Comparison of ENCODE assay signal across 8 mouse cellular contexts in the genomic region with DNA sequence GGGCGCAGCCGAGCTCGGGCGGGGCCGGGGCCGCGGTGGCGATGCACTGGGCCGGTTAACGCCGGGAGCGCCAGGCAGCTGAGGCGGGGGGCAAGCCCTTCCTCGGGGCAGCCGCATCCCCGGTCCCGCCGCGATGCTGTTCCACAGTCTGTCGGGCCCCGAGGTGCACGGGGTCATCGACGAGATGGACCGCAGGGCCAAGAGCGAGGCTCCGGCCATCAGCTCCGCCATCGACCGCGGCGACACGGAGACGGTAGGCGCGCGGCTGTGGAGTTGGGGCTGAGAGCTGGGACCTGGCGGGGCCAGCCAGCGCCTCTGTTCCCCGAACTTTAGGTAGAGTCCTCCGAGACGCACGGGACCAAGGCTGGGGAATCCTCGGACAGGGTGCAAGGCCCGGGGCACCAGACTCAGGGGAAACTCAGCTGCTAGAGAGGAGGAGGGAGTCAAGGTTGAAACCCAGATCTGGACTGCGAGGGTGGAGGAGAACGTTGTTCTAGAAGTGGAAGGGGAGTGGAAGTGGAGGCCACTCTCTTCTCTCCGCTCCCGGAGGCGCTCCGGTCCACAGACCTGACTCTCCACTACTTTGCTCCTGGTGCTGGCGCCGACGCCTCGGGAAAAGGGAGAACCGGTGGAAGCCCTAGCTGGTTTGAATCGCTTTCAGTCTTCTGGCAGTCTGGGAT. TPM values are rescaled to one million over a fixed set of nuclear protein-coding genes. Genes with fewer than 3 reads are reported as not detected.
DNase-seq lines count a peak whose midpoint lies in the region; ATAC-seq and TF ChIP-seq lines count a peak whose summit lies in the region.

No protein-coding gene starts in this region.

- TF ChIP-seq CTCF in liver, adult 2 months (IDR thresholded peaks at IDR 0.05; ENCODE audit: low read depth, low read length) = no peak

- peaks cover 4% of the 10 kb centered on the region for H3K4me1 ChIP-seq in liver, adult 2 months (ENCODE audit: control insufficient read depth, insufficient read depth, low read length)
- H3K4me1 ChIP-seq in hindbrain, embryonic 14.5 days (replicated peaks; ENCODE audit: control insufficient read depth, insufficient read depth, low read length) = peaks cover 5% of the 10 kb centered on the region; the same call in 1 of the 2 replicates
- peaks cover 15% of the 10 kb centered on the region for H3K4me1 ChIP-seq in midbrain, embryonic 16.5 days (ENCODE audit: control insufficient read depth, insufficient read depth, low read length)

- H3K9me3 ChIP-seq in hindbrain, embryonic 14.5 days (ENCODE audit: control insufficient read depth, low read length) = no peaks in the 10 kb centered on the region
- H3K9me3 ChIP-seq in midbrain, embryonic 16.5 days (replicated peaks; ENCODE audit: control insufficient read depth, low read length, poor library complexity, severe bottlenecking) = no peaks in the 10 kb centered on the region

- peak overlapping the region; percentile 57 for H3K9ac ChIP-seq in liver, adult 2 months (ENCODE audit: low read depth, low read length)
- H3K9ac ChIP-seq in hindbrain, embryonic 14.5 days = peak overlapping the region; percentile 46
- peak overlapping the region; percentile 77 for H3K9ac ChIP-seq in midbrain, embryonic 16.5 days (ENCODE audit: low read depth, low read length)

- H3K27me3 ChIP-seq in liver, adult 2 months (ENCODE audit: control insufficient read depth, insufficient read depth, low read length) = peaks cover 45% of the 10 kb centered on the region
- peaks cover 98% of the 10 kb centered on the region for H3K27me3 ChIP-seq in hindbrain, embryonic 14.5 days (ENCODE audit: control insufficient read depth, insufficient read depth, low read length)
- H3K27me3 ChIP-seq in midbrain, embryonic 16.5 days (ENCODE audit: control insufficient read depth, insufficient read depth, low read depth, low read length) = peaks cover 11% of the 10 kb centered on the region

- H3K36me3 ChIP-seq in liver, adult 2 months (ENCODE audit: control insufficient read depth, insufficient read depth, low read length) = no peaks in the 10 kb centered on the region
- no peaks in the 10 kb centered on the region for H3K36me3 ChIP-seq in hindbrain, embryonic 14.5 days (replicated peaks; ENCODE audit: control insufficient read depth, insufficient read depth)
- no peaks in the 10 kb centered on the region for H3K36me3 ChIP-seq in midbrain, embryonic 16.5 days (ENCODE audit: control insufficient read depth, insufficient read depth, low read length)

- no peaks in the 10 kb centered on the region for H3K79me2 ChIP-seq in liver, adult 2 months (ENCODE audit: control insufficient read depth, insufficient read depth, low read length)

- H3K4me3 ChIP-seq in liver, adult 2 months (ENCODE audit: insufficient read depth, low read depth, low read length) = peak overlapping the region; percentile 54
- peak overlapping the region; percentile 38 for H3K4me3 ChIP-seq in hindbrain, embryonic 14.5 days (replicated peaks; ENCODE audit: low read length)
- H3K4me3 ChIP-seq in midbrain, embryonic 16.5 days (ENCODE audit: low read depth, low read length) = peak overlapping the region; percentile 57

- peak overlapping the region; percentile 18; the same call in 1 of the 2 replicates for H3K27ac ChIP-seq in liver, adult 2 months (replicated peaks; ENCODE audit: insufficient read depth, low read depth, low read length)
- H3K27ac ChIP-seq in hindbrain, embryonic 14.5 days = peak overlapping the region; percentile 81
- peak overlapping the region; percentile 90 for H3K27ac ChIP-seq in midbrain, embryonic 16.5 days (ENCODE audit: low read length)

- TF ChIP-seq POLR2A in liver, adult 2 months (IDR thresholded peaks at IDR 0.05; ENCODE audit: extremely low read depth, insufficient read depth, low read length) = no peak

- DNase-seq in liver, adult 2 months (ENCODE audit: extremely low read depth, low read depth, low spot score) = no peak
- no peak for DNase-seq in liver
- DNase-seq in embryo, embryonic 9.5 days (ENCODE audit: extremely low spot score) = peak; percentile 49
- DNase-seq in hindbrain, embryonic 14.5 days (ENCODE audit: low spot score) = no peak
- DNase-seq in cerebellum, postnatal 14 days = no peak
- no peak for DNase-seq in layer of hippocampus, adult 9-11 months
- no peak for DNase-seq in layer of hippocampus, adult 9-10 months (ENCODE audit: low spot score)

- 2% methylated on average over 46 of the region's 57 CpGs for WGBS in liver, adult 2 months
- WGBS in hindbrain, embryonic 14.5 days = under 1% methylated on average over 45 of the region's 57 CpGs
- WGBS in midbrain, embryonic 16.5 days = under 1% methylated on average over 56 of the region's 57 CpGs

- peak overlapping the region; percentile 51 for H3K4me2 ChIP-seq in hindbrain, embryonic 14.5 days (replicated peaks)
- H3K4me2 ChIP-seq in midbrain, embryonic 16.5 days (ENCODE audit: low read length) = peak overlapping the region; percentile 77

- ATAC-seq in hindbrain, embryonic 14.5 days (ENCODE audit: low FRiP score) = no peak
- no peak for ATAC-seq in midbrain, embryonic 16.5 days

RNA-seq across cellular contexts. Expression of gene Lhx2, which starts 12.7 kb away (rescaled TPM):
- total RNA-seq in liver, adult 2 months (2014; rRNA removed) = 1.3 and 3.6 TPM in 2 replicates
- 4.6 and 5.4 TPM in 2 replicates for polyA plus RNA-seq in liver, adult 2 months (2012; rRNA removed)
- polyA plus RNA-seq in hindbrain, embryonic 14.5 days (2014; fragmentation: Nextera tagmentation; extraction: Ambion mirVana) = 13.2 and 18.7 TPM in 2 replicates
- 37.1 and 44.3 TPM in 2 replicates for polyA plus RNA-seq in midbrain, embryonic 16.5 days (2015; fragmentation: Nextera tagmentation; extraction: Ambion mirVana)

Comparison
In these comparisons a context has a peak if more than half of its experiments do, and no peak if none do; other contexts are left out.
1. H3K27ac ChIP-seq: peak in every context shown above with its lines; median percentile 90 in midbrain, embryonic 16.5 days; 81 in hindbrain, embryonic 14.5 days; 18 in liver, adult 2 months.